Mouse (Mus musculus) forebrain, embryonic 16.5 days (tissue): ENCODE results near the gene Fgfr1op. TPM values are rescaled to one million over a fixed set of nuclear protein-coding genes. Genes with fewer than 3 reads are reported as not detected.

ENCODE experiments used
- ATAC-seq: fragments of 200-750 bp; cut with Nextera tagmentation; 2 replicates; pipeline ENCODE4 v1.8.0; 2017; ENCODE audit warnings: mild to moderate bottlenecking, moderate library complexity
- H3K27ac ChIP-seq: fragments of 300-500 bp; sonication (generic); 2 replicates; pipeline ENCODE4 v1.5.1; 2014; ENCODE audit warnings: low read length, control low read depth
- H3K27me3 ChIP-seq: fragments of 300-500 bp; sonication (generic); replicated peaks from 2 replicates; pipeline ENCODE4 v1.6.1; 2014; ENCODE audit warnings: low read length; ENCODE audit not compliant: control insufficient read depth, insufficient read depth
- H3K36me3 ChIP-seq: fragments of 300-500 bp; sonication (generic); 2 replicates; pipeline ENCODE4 v1.6.1; 2014; ENCODE audit not compliant: control insufficient read depth, insufficient read depth
- H3K4me1 ChIP-seq: fragments of 300-500 bp; sonication (generic); replicated peaks from 2 replicates; pipeline ENCODE4 v1.6.1; 2014; ENCODE audit warnings: low read length; ENCODE audit not compliant: control insufficient read depth, insufficient read depth
- H3K4me2 ChIP-seq: fragments of 300-500 bp; sonication (generic); 2 replicates; pipeline ENCODE4 v1.6.1; 2014; ENCODE audit warnings: mild to moderate bottlenecking, low read length, control low read depth
- H3K4me3 ChIP-seq: fragments of 300-500 bp; sonication (generic); replicated peaks from 2 replicates; pipeline ENCODE4 v1.5.1; 2014; ENCODE audit warnings: mild to moderate bottlenecking, low read length, control low read depth
- H3K9ac ChIP-seq: fragments of 300-500 bp; sonication (generic); replicated peaks from 2 replicates; pipeline ENCODE4 v1.6.1; 2014; ENCODE audit warnings: low read depth, low read length, control low read depth
- H3K9me3 ChIP-seq: fragments of 300-500 bp; sonication (generic); 2 replicates; pipeline ENCODE4 v1.6.1; 2016; ENCODE audit warnings: low read length; ENCODE audit not compliant: control insufficient read depth
- WGBS: fragments of 180-500 bp; shearing (Covaris S2); extraction: QIAGEN DNeasy Blood & Tissue Kit; methylation state at CpG from one replicate; pipeline ENCODE4 v1.1.7; 2014; 5-methylcytosine and 5-hydroxymethylcytosine counted together
- polyA plus RNA-seq: library from polyadenylated mRNA; unstranded; fragments of >200 nt; fragmentation: Nextera tagmentation; extraction: Ambion mirVana; gene quantifications from 2 replicates; pipeline ENCODE4 v1.2.1, GENCODE M21; 2015

The Fgfr1op gene
- polyA plus RNA-seq, 1 experiment from 2014 or later, result 27.1 TPM

- no peak overlapping the region for H3K27ac ChIP-seq
- WGBS, result 69% methylated on average over 4 of the region's 4 CpGs
- no peak overlapping the region for H3K4me2 ChIP-seq
- H3K9me3 ChIP-seq, result no peaks in the 10 kb centered on the region
- H3K4me1 ChIP-seq, result no peaks in the 10 kb centered on the region
- no peaks in the 10 kb centered on the region for H3K27me3 ChIP-seq
- H3K36me3 ChIP-seq, result no peaks in the 10 kb centered on the region
- H3K9ac ChIP-seq, result no peak overlapping the region
- no peak overlapping the region for H3K4me3 ChIP-seq
- no peak for ATAC-seq
Measured at GRCm38 (mm10) chr17:8246102-8246754, 80.9 kb downstream of the Fgfr1op start.

Other genes starting within 250 kb of the Fgfr1op start
- 0.36 and 0.43 TPM in 2 replicates for gene Tagap, start 239.5 kb upstream of the Fgfr1op start, polyA plus RNA-seq
- gene Rsph3a, start 219.9 kb upstream of the Fgfr1op start, polyA plus RNA-seq, result 68.0 and 77.9 TPM in 2 replicates
- not detected in 2 replicates for gene Gm49673, start 17.7 kb upstream of the Fgfr1op start, polyA plus RNA-seq
- 7.3 and 9.7 TPM in 2 replicates for gene Rnaset2a, start 17.4 kb upstream of the Fgfr1op start, polyA plus RNA-seq
- gene Ccr6, start 70.5 kb downstream of the Fgfr1op start, polyA plus RNA-seq, result not detected in 2 replicates
- gene Mpc1, start 117.4 kb downstream of the Fgfr1op start, polyA plus RNA-seq, result 343 and 355 TPM in 2 replicates
- gene Sft2d1, start 145.6 kb downstream of the Fgfr1op start, polyA plus RNA-seq, result 141 and 165 TPM in 2 replicates
- 10.5 and 12.2 TPM in 2 replicates for gene Prr18, start 172.0 kb downstream of the Fgfr1op start, polyA plus RNA-seq
- 0.22 and 0.37 TPM in 2 replicates for gene T2, start 190.5 kb downstream of the Fgfr1op start, polyA plus RNA-seq